Mouse (Mus musculus): ENCODE measurements at regions not wholly inside any gene's neighbourhood (a gene's known extent, or its start where the extent isn't known, plus 50 kb on each side); places are given as distances from the start of the nearest gene placed in this dataset.
"Not testable (repeated sequence)": the region's sequence is repeated elsewhere in the genome, so short reads cannot be mapped to it uniquely, and the experiment has no call there.

DNA sequence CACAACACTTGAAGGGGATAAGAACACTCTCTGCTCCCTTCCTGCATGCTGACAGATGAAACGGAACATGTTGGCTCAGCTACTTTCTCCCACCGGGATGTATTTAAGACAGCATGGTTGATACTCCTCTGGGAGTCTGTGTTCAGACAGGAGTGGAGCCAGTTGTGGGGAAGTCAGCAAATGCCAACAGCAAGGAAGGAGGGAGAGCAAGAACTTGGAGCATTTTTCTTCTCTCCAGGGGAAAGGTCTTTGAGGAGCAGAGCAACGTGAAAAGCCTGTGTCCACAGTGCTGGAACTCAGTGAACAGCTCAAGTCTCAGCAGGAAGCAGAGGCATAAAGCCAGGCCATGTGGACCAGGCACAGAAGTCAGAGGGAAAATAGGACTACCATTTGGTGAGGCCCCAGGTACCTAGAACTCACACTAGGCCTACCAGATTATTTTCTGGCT lies 188.8 kb upstream of the Dmac1 start:
- DNase-seq (ENCODE audit: low read depth, low spot score), result no peak

DNA sequence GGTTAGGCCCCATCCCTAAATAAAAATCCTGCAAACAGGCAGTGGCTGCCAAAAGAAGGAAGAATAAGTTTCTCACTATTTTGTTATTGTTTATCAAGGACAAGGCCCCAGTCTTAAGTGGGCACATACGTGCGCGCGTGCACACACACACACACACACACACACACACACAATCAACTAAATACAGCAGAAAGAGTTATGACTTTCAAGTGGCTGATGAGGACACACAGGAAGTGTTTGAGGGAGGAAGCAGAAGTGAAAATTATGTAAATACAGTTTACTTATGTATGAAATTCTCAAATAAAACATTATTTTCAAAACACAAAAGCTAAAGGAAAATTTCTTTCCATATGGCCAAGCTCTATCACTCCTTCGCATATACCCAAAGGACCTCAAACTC lies 185.5 kb upstream of the Dmac1 start:
- no peak for DNase-seq (ENCODE audit: low read depth, low spot score)

DNA sequence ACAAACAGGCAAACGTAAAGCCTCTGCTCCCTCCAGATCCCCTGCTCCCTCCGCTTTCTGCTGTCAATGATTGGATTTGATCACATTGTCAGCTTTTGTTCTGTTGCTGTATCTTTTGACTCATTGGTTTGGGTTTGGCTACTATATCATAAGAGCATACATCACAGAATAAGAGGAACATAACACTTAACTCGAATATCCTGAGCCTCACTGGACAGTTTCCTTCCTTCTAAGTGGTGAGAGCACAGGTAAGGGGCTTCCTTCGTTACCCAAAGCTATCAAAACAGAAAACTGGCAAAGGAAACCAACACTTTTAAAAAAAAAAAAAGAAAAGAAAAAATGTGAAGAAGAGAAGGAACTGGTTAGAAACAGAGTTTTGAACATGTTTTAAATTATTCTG lies 171.4 kb upstream of the Dmac1 start:
- DNase-seq (ENCODE audit: low read depth, low spot score), result no peak

DNA sequence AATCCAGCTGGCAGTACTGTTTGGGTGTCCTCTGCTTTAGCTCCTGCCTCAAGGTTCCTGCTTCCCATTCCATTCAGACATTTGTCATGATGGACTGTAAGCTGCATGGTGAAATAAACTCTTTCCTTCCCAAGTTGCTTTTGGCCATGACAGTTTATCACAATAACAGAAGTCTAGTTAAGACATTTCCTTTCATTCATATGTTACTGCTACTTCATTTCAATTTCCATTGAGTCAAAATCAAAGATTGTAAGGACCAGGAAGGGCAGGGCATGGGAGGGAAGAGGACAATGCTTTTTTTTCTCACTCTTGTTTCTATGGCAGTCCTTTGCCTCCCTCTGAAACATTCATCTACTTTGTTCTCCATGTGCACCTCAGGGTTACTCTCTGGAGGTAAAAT lies 145.2 kb upstream of the Dmac1 start:
- DNase-seq (ENCODE audit: low read depth, low spot score), result no peak

DNA sequence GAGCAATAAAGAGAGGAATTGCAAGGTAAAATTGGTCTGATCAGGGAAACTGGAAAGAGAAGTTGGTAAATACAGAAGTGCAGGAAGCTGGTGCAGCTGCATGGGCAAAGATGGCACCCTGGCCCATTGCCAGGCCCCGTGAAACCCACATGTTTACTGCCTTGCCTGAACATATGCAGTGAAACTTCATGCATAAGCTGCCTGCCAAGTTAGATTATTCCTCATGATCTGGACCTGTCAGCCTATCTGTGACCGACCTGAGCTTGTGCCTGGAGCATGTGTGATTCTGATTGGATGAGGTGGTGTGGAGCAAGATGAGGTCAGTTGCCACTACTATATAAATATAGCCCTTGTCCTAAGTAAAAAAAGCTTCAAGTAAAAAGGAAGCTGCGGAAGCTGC lies 122.6 kb upstream of the Dmac1 start:
- not testable (repeated sequence) for DNase-seq (ENCODE audit: low read depth, low spot score)

DNA sequence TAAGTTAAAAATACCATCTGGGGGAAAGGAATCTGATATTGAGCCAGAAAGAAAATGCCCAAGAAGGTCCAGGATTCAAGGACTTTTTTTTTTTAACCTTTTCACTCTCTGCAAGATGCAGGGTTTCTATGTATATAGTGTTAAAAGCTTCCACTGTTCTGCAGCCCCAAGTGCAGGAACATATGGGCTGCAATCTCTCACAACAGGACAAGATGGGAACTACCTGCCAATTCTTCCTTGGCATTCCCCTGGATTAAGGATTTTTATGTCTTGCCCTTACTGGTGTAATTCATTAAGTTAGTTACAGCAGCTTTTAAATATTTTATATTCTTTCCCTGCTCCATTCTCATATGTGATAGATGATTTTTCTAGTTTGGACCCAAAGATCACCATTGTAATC lies 116.9 kb upstream of the Dmac1 start:
- no peak for DNase-seq (ENCODE audit: low read depth, low spot score)

DNA sequence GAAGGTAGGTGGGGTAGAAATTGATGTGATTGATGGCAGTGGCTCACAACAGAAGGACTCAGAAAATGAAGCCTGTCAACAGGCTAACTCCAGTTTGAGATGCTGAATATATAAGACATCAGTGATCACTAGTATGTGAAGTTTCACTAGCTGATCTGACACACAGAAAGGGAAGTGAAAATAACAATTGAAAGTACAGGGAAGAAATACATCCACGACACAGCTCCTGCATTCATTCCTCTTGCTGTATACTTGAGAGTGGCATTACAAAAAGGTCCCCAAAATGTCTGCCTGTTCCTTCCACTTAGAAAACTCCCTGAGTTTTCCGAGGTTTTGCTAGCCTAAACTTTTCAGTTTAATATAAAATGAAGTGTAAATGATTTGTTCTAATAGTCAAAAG lies 116.2 kb upstream of the Dmac1 start:
- no peak for DNase-seq (ENCODE audit: low read depth, low spot score)

DNA sequence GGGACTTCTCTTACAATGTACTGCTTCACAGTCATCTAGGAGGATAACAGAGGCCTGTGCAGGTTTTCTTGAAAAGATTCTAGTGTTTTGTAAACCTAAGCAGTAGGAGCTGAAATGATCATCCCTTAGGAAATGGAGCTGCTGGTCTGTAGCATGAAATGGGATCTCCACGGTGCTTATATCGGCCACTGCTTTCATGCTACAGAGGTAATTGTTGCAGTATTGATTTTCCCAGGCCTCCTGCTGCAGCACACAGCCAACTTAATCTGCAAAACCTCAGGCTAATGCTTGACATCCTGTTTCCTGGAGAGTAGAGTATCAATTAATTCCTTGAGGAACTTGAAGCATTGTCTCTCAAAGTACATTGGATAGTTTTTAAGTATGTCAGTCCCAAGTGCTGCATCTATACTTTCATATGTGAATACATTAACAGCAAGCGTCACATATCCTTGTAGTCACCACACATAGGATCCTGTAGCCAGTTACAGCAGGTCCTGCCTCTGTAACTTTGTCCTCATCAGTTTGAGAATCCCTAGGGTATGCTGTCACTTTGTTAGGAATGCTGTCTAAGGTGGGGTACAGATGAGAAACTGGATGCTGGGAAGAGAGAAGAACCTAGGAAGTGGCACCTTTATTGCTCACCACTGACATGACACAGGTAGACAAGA lies 108.3 kb upstream of the Dmac1 start:
- DNase-seq (ENCODE audit: low read depth, low spot score), result no peak

DNA sequence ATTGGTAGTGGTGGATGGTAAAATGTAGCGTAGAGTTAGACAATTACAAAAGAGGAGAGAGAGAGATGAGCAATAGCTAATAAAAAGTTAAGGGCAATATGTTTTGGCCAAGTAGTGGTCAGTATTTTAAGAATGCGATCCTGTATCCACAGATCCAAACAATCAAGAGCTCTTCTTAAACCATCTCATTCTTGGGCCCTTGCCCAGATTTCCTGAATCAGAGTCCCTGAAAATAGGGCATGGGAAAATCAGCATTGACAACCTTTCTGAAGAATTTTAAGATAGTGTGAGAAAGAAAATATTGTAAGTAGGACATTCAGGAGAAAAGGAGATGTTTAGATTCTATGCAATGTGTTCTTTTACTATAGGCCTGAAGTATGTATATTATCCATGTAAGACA lies 81.4 kb upstream of the Dmac1 start:
- no peak for DNase-seq (ENCODE audit: low read depth, low spot score)

DNA sequence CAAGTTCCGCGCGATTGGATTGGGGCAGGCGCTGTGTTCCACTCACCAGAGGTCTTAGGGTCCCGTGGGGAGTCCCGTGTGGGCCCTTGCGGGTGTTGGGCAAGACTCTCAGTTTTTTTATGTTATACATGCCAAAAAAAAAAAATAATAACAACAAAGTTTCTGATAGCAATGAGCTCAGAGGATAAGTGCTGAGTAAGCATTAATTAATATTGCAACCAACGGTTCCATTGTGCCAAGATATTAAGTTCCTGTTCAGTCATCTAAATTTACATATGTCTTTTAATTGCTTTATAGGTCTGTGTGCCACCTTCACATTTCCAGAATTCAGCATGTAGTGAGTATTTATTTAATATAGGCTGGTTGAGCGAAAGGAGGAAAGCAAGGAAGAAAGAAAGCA lies 77.5 kb upstream of the Dmac1 start:
- no peak for DNase-seq (ENCODE audit: low read depth, low spot score)

DNA sequence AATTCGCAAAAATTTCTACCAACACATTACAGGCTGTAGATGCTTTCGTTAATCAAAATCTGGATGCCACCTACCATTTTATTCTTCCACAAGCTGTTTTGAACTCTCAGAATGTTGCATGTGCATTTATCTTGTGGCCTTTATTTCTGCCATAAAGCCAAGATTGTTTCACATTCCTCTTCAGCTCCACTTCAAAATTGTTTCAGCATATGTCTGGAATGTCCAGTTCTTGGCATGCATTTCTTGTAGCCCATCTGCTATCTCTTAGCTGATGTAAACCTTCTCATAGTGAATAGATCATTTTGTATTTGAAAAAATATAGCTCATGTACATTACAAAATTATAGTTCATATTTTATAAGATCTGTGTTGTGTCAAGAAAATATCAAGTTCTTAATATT lies 56.4 kb upstream of the Dmac1 start:
- no peak for DNase-seq (ENCODE audit: low read depth, low spot score)

DNA sequence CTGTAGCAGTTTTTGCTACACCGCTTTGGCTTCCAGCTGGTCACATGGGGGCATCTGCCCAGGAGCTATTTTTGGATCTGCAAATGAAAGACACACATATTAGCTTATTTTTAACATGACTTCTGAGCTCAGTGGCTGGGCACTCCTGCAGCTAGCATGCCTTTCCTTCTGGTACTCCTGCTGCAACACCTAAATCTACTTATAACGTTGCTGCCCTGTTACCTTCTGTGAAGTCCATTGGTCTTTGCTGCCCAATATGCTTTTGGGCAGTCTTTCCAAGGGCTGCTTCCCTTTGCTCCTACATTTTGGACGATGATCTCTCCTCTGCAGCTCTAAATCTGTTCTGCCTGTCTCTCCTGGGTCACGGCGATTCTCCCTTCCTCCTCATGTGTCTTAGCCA lies 54.7 kb upstream of the Dmac1 start:
- DNase-seq (ENCODE audit: low read depth, low spot score), result no peak

DNA sequence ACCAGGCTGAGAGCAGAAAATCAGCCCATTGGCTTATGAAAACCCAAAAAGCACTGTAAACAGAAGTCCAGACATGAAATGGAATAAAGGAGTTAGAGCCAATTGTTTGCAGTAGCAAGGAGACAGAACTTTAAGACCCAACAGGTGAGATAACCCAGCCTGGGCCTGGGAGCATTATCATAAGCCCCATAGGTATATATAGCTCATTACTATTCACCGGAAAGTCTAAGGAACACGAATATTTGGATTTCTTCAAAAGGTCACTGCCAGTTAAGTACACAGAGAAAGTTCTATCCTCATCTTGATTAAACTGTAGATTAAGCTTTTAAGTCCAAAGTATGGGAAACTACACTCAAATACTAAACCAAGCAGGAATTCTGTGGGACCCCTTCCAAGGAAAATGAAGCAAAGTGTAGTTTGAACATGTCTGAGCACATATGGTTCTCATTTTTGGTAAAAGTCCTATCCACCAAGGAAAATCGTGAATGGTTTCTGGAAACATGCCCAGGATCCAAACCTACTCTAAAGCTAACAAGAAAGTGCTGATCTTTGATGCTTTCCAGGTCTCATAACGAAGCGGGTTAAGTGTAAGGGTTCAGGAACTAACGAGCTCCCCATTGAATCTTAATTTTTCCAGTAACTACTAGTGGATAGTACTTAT lies 51.5 kb upstream of the Dmac1 start:
- DNase-seq (ENCODE audit: low read depth, low spot score), result peak; percentile 57

All from forelimb bud, embryonic 11.5 days (tissue).